Mouse (Mus musculus): Measurements from ENCODE around the gene Plek. TPM values are rescaled to one million over a fixed set of nuclear protein-coding genes. Genes with fewer than 3 reads are reported as not detected.

Plek gene
- polyA plus RNA-seq, 1 experiment, result 72.7 TPM

DNA sequence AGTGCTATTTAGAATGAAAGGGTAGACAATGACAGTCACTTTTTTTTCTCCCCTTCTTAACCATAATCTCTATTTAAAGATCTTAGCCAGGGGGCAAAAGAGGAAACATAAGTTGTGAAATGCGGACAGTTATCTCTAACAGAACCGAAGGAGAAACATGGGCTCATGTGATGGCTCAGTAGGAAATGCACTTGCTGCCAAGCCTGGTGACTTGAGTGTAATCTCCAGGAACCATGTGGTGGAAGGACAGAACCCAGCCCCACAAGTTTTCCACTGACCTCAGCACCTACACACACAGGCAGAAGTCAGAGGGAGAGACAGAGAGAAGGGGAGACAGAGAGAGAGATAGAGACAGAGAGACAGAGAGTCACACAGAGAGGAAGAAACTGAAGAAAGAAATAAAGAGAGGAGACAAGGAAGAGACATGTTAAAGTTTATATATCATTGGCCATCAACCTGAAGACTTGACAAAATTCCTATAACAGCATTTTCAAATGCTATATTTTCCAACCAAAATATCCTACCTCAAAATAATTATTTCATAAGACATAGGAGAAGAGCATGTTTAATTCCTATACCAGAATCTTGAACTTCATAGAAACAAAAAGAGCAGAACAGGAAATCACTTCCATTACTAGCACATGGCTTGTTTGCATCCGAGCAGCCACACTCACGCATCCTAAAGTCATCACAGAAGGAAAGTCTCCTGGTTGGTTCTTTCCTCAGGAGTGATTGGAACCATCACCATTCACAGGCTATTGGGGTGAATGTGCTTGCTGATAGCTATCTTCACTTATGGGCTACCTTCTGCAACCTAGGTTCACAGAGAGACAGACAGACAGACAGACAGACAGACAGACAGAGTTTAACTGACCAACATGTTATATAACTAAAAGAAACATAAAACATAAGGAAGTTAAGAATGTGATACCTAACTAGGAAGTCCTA, 47.0 kb downstream of the Plek start:
- Histone ChIP-seq H3K4me1 (ENCODE audit: control insufficient read depth, insufficient read depth, low read length) (peaks cover 6% of the 10 kb centered on the region), H3K27ac (ENCODE audit: control insufficient read depth, insufficient read depth, low read depth, low read length, poor library complexity) (peak overlapping the region; percentile 9; the same call in 1 of the 2 replicates), H3K4me3 (replicated peaks; ENCODE audit: control insufficient read depth, low read depth, low read length) (peak overlapping the region; percentile 4)
- 18% methylated on average over 4 of the region's 4 CpGs for WGBS
- TF ChIP-seq CTCF (IDR thresholded peaks at IDR 0.05; ENCODE audit: control insufficient read depth, insufficient read depth, low read length), result no peak
- TF ChIP-seq POLR2A (IDR thresholded peaks at IDR 0.05; ENCODE audit: borderline replicate concordance, control insufficient read depth, low read depth, low read length), result no peak

DNA sequence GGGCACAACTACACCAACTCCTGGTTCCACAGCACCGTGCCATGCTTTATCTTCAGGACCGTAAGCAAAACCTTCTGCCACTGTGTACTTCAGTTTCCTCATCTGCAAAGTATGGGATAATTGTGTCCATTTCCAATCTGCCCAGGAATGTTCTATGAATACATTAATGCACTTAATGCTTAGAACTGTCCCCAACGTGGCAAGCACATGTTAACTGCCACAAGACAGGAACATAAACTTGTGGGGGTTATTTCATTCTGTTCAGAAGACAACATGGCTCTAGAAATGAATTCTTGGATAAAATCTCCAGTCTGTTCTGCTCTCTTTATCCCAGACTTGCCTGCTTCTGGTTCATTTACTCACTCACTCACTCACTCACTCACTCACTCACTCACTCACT, 48.4 kb downstream of the Plek start:
- Histone ChIP-seq H3K4me1 (ENCODE audit: control insufficient read depth, insufficient read depth, low read length) (peaks cover 6% of the 10 kb centered on the region), H3K4me3 (replicated peaks; ENCODE audit: control insufficient read depth, low read depth, low read length) (no peak overlapping the region), H3K27ac (ENCODE audit: control insufficient read depth, insufficient read depth, low read depth, low read length, poor library complexity) (no peak overlapping the region)
- 47% methylated on average over 3 of the region's 3 CpGs for WGBS
- TF ChIP-seq POLR2A (IDR thresholded peaks at IDR 0.05; ENCODE audit: borderline replicate concordance, control insufficient read depth, low read depth, low read length) (no peak), CTCF (IDR thresholded peaks at IDR 0.05; ENCODE audit: control insufficient read depth, insufficient read depth, low read length) (no peak)

- Histone ChIP-seq H3K4me3 (replicated peaks; ENCODE audit: control insufficient read depth, low read depth, low read length) (no peak overlapping the region), H3K4me1 (ENCODE audit: control insufficient read depth, insufficient read depth, low read length) (peaks cover 6% of the 10 kb centered on the region), H3K27ac (ENCODE audit: control insufficient read depth, insufficient read depth, low read depth, low read length, poor library complexity) (peak overlapping the region; percentile 48; the same call in 1 of the 2 replicates)
- 35% methylated on average over 7 of the region's 7 CpGs for WGBS
- TF ChIP-seq CTCF (IDR thresholded peaks at IDR 0.05; ENCODE audit: control insufficient read depth, insufficient read depth, low read length), result no peak
- no peak for TF ChIP-seq POLR2A (IDR thresholded peaks at IDR 0.05; ENCODE audit: borderline replicate concordance, control insufficient read depth, low read depth, low read length)
Observed at GRCm38 (mm10) chr11:17002739-17003373, 49.3 kb downstream of the Plek start.

- TF ChIP-seq POLR2A (IDR thresholded peaks at IDR 0.05; ENCODE audit: borderline replicate concordance, control insufficient read depth, low read depth, low read length) (no peak), CTCF (IDR thresholded peaks at IDR 0.05; ENCODE audit: control insufficient read depth, insufficient read depth, low read length) (no peak)
- H3K27ac ChIP-seq (ENCODE audit: control insufficient read depth, insufficient read depth, low read depth, low read length, poor library complexity), result no peak overlapping the region
- WGBS, result 26% methylated on average over 9 of the region's 9 CpGs
- H3K4me1 ChIP-seq (ENCODE audit: control insufficient read depth, insufficient read depth, low read length), result peaks cover 6% of the 10 kb centered on the region
- H3K4me3 ChIP-seq (replicated peaks; ENCODE audit: control insufficient read depth, low read depth, low read length), result no peak overlapping the region
Observed at GRCm38 (mm10) chr11:17000353-17001334, 51.5 kb downstream of the Plek start.

- TF ChIP-seq CTCF (IDR thresholded peaks at IDR 0.05; ENCODE audit: control insufficient read depth, insufficient read depth, low read length) (no peak), POLR2A (IDR thresholded peaks at IDR 0.05; ENCODE audit: borderline replicate concordance, control insufficient read depth, low read depth, low read length) (no peak)
- H3K4me1 ChIP-seq (ENCODE audit: control insufficient read depth, insufficient read depth, low read length), result peaks cover 6% of the 10 kb centered on the region
- no peak overlapping the region for H3K4me3 ChIP-seq (replicated peaks; ENCODE audit: control insufficient read depth, low read depth, low read length)
- H3K27ac ChIP-seq (ENCODE audit: control insufficient read depth, insufficient read depth, low read depth, low read length, poor library complexity), result no peak overlapping the region
Observed at GRCm38 (mm10) chr11:16999933-17000332, 52.2 kb downstream of the Plek start.

DNA sequence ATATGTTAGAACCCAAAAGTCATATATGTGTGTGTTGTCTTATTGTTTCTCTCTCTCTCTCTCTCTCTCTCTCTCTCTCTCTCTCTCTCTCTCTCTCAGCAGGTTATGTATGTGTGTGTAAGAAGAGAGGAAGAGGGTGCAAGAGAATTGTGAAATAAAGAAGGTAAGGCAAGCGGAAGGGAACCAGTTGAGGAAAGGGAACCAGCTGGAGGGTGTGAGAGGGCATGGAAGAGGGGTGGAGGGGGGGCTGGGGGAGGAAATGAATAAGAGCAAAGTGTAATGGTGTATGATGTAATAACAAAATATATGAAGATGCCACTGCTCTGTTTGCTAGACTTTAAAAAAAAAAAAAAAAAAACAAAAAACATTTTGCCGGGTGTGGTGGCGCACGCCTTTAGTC, 52.8 kb downstream of the Plek start:
- no peak overlapping the region for H3K4me3 ChIP-seq (replicated peaks; ENCODE audit: control insufficient read depth, low read depth, low read length)
- 62% methylated on average over 4 of the region's 4 CpGs for WGBS
- no peak overlapping the region for H3K27ac ChIP-seq (ENCODE audit: control insufficient read depth, insufficient read depth, low read depth, low read length, poor library complexity)
- H3K4me1 ChIP-seq (ENCODE audit: control insufficient read depth, insufficient read depth, low read length), result peaks cover 4% of the 10 kb centered on the region
- no peak for TF ChIP-seq CTCF (IDR thresholded peaks at IDR 0.05; ENCODE audit: control insufficient read depth, insufficient read depth, low read length)
- TF ChIP-seq POLR2A (IDR thresholded peaks at IDR 0.05; ENCODE audit: borderline replicate concordance, control insufficient read depth, low read depth, low read length), result no peak

DNA sequence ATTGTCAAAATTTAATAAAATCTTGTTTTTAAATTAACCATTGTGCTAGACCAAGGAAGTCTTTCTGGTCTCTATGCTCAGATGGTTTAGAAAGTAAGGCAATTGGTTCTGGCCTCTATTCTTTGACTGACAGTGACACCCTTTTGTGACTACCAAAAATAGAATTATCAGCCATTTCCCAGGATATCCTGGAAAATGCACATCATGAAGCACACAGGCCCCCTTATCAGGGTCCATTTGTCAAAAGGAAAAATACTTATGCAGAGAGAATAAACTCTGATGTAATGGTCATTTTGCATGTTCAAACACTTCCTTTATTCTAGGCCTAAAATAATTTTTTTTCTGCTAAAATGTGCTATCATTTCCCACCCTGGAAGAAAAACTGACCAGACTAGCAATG, 54.7 kb downstream of the Plek start:
- TF ChIP-seq CTCF (IDR thresholded peaks at IDR 0.05; ENCODE audit: control insufficient read depth, insufficient read depth, low read length), result no peak
- TF ChIP-seq POLR2A (IDR thresholded peaks at IDR 0.05; ENCODE audit: borderline replicate concordance, control insufficient read depth, low read depth, low read length), result no peak
- no peak overlapping the region for H3K4me3 ChIP-seq (replicated peaks; ENCODE audit: control insufficient read depth, low read depth, low read length)
- peaks cover 3% of the 10 kb centered on the region for H3K4me1 ChIP-seq (ENCODE audit: control insufficient read depth, insufficient read depth, low read length)
- H3K27ac ChIP-seq (ENCODE audit: control insufficient read depth, insufficient read depth, low read depth, low read length, poor library complexity), result no peak overlapping the region
